Mouse (Mus musculus) heart, adult 2 months (tissue): ENCODE data around the gene Capn1. TPM values are rescaled to one million over a fixed set of nuclear protein-coding genes. Genes with fewer than 3 reads are reported as not detected.

Experiments
- DNase-seq, 2 experiments: peaks; one replicate each; pipeline ENCODE4 v3.0.0; 2021
- H3K27ac ChIP-seq: fragments of 200-600 bp; 2 replicates; pipeline ENCODE4 v1.8.1; 2022
- H3K27me3 ChIP-seq: fragments of 200-500 bp; 2 replicates; pipeline ENCODE4 v1.6.1; 2012; ENCODE audit warnings: mild to moderate bottlenecking, low read length, inconsistent platforms, mixed read lengths; ENCODE audit not compliant: control insufficient read depth, insufficient read depth
- H3K36me3 ChIP-seq: fragments of 200-500 bp; 2 replicates; pipeline ENCODE4 v1.6.1; 2012; ENCODE audit warnings: low read length, inconsistent platforms; ENCODE audit not compliant: control insufficient read depth, insufficient read depth
- H3K4me1 ChIP-seq: fragments of 200-500 bp; 2 replicates; pipeline ENCODE4 v1.6.1; 2011; ENCODE audit warnings: low read length; ENCODE audit not compliant: control insufficient read depth, insufficient read depth
- H3K4me3 ChIP-seq: fragments of 200-600 bp; 2 replicates; pipeline ENCODE4 v1.8.1; 2022
- H3K79me2 ChIP-seq: fragments of 200-500 bp; replicated peaks from 2 replicates; pipeline ENCODE4 v1.6.1; 2012; ENCODE audit warnings: mild to moderate bottlenecking, inconsistent platforms, low read length, moderate library complexity, mixed read lengths; ENCODE audit not compliant: control insufficient read depth, insufficient read depth
- H3K9ac ChIP-seq: fragments of 200-500 bp; 2 replicates; pipeline ENCODE4 v1.6.1; 2012; ENCODE audit warnings: low read depth, mild to moderate bottlenecking, control low read depth, inconsistent platforms, low read length, mixed read lengths
- CTCF ChIP-seq: fragments of 200-600 bp; IDR thresholded peaks from 2 replicates; pipeline ENCODE4 v1.8.1; 2022; ENCODE audit warnings: antibody characterized with exemption, mild to moderate bottlenecking, moderate library complexity
- EP300 ChIP-seq: fragments of 200-500 bp; IDR thresholded peaks from 2 replicates; pipeline ENCODE4 v1.6.1; 2011; ENCODE audit warnings: low read depth, low read length, control low read depth; ENCODE audit not compliant: insufficient read depth
- POLR2A ChIP-seq: fragments of 200-500 bp; IDR thresholded peaks from 2 replicates; pipeline ENCODE4 v1.6.1; 2011; ENCODE audit warnings: mild to moderate bottlenecking, low read depth, low read length, control low read depth; ENCODE audit not compliant: insufficient read depth
- WGBS: fragments of 180-500 bp; shearing (Covaris S2); methylation state at CpG from one replicate; pipeline ENCODE4 v1.1.7; 2018; 5-methylcytosine and 5-hydroxymethylcytosine counted together
- intact Hi-C: fragments of 180-260 bp; cut with DNase I; formaldehyde crosslinking; loops from one replicate; pipeline ENCODE4 v1.15.1; 2025
- polyA plus RNA-seq: library from polyadenylated mRNA; depleted of rRNA; stranded (reverse); fragments of >200 nt; gene quantifications from 2 replicates; pipeline ENCODE4 v1.2.3, GENCODE M21; 2012
- total RNA-seq, 2 experiments: library from RNA; stranded (reverse); gene quantifications; 2 replicates each; pipeline ENCODE4 v1.2.3; 2021

Capn1 gene
- total and polyA plus RNA-seq, 3 experiments: 21.5 to 26.8 (median 26.4) TPM

- H3K36me3 ChIP-seq: no peaks in the 10 kb centered on the region
- H3K4me3 ChIP-seq: no peak overlapping the region
- H3K27me3 ChIP-seq: no peaks in the 10 kb centered on the region
- 8% methylated on average over 3 of the region's 3 CpGs for WGBS
- H3K4me1 ChIP-seq: peaks cover 21% of the 10 kb centered on the region
- H3K27ac ChIP-seq: peak overlapping the region; percentile 77
- H3K9ac ChIP-seq: no peak overlapping the region
- H3K79me2 ChIP-seq: no peaks in the 10 kb centered on the region; the same call in 1 of the 2 replicates
- DNase-seq: peak; percentile 85 to 86
- intact Hi-C loops: loop anchor here (1.0 to 5.0 kb wide), 2 partner anchors 32 to 169 kb away; partner anchors contain the start of gene Cdc42ep2
- TF ChIP-seq EP300 (peak; percentile 87; the same call in 1 of the 2 replicates), CTCF (peak; percentile 93), POLR2A (no peak)
These were observed 59.0 kb downstream of the Capn1 start for GRCm38 (mm10) chr19:5956685-5957084.

- Histone ChIP-seq H3K36me3 (no peaks in the 10 kb centered on the region), H3K9ac (peak overlapping the region; percentile 3), H3K27me3 (no peaks in the 10 kb centered on the region), H3K27ac (peak overlapping the region; percentile 77), H3K4me3 (peak overlapping the region; percentile 42), H3K4me1 (peaks cover 21% of the 10 kb centered on the region), H3K79me2 (no peaks in the 10 kb centered on the region)
- TF ChIP-seq EP300 (peak; percentile 90), POLR2A (peak; percentile 38; the same call in 1 of the 2 replicates), CTCF (no peak)
- intact Hi-C loops: loop anchor here (1.0 to 5.0 kb wide), 2 partner anchors 32 to 169 kb away; partner anchors contain the start of gene Cdc42ep2
- peak; percentile 63 to 76 for DNase-seq
- 28% methylated on average over 28 of the region's 28 CpGs for WGBS
These were observed 59.7 kb downstream of the Capn1 start for GRCm38 (mm10) chr19:5955704-5956670.

DNA sequence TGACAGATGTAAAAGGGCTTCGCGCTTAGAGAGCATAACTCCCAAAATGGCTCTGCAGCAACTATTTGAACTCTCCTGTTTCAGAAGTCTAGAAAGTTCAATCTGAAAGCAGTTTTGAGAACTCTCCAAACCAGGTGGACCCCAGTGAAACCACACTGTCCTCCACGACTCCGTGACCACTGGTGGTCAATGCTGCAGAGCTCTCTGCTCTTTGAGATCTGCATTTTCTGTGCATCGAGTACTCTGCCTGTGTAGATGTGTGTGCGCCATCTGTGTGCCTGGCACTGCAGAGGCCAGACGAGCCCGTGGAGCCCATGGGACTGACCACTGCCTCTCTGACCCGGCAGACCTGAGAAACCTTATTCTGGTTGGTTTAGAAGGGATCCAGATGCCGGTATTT, 60.8 kb downstream of the Capn1 start:
- peak overlapping the region; percentile 77 for H3K27ac ChIP-seq
- H3K9ac ChIP-seq: no peak overlapping the region
- peaks cover 23% of the 10 kb centered on the region for H3K4me1 ChIP-seq
- TF ChIP-seq CTCF: no peak
- no peak for TF ChIP-seq EP300
- TF ChIP-seq POLR2A: no peak
- H3K4me3 ChIP-seq: no peak overlapping the region
- H3K79me2 ChIP-seq: no peaks in the 10 kb centered on the region
- H3K36me3 ChIP-seq: no peaks in the 10 kb centered on the region
- H3K27me3 ChIP-seq: no peaks in the 10 kb centered on the region
- intact Hi-C loops: loop anchor here (5.0 kb wide), 1 partner anchor 168 kb away; no protein-coding TSS in a partner anchor
- 80% methylated on average over 10 of the region's 10 CpGs for WGBS
- no peak for DNase-seq

DNA sequence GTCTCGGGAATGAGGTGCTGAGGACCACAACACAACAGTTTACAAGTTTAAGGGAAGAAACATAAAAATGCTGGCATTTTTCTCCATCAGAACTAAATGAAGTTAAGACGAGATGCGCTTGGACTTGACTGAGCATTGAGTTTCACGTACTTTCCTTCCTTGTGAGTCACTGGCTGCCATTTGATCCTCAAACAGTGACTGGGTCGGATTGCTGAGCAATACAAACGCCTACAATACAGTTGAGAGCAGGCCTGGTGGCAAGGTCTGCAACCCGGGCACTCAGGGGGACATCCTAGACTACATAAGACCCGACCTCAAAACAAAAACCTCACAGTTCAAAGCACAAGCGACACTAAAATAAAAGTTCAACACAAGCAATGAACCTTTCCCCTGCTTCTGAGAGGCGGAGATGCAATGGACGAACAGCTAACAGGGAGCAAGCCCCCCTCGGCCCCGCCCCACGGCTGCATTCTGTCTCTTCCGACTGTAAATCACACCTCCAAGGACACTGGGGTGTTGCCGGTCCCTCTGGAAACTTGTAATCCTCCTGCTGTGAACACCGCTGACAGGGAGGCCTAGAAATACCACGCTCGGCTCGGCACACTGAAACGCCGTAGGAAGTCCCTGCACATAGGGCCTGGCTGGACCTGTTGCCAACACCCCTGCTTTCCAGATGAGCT, 61.5 kb downstream of the Capn1 start:
- Histone ChIP-seq H3K79me2 (no peaks in the 10 kb centered on the region), H3K4me1 (peaks cover 23% of the 10 kb centered on the region), H3K9ac (no peak overlapping the region), H3K27me3 (no peaks in the 10 kb centered on the region), H3K27ac (no peak overlapping the region; the same call in 1 of the 2 replicates), H3K4me3 (no peak overlapping the region), H3K36me3 (no peaks in the 10 kb centered on the region)
- 89% methylated on average over 22 of the region's 22 CpGs for WGBS
- intact Hi-C loops: no loop called here
- DNase-seq: no peak
- no peak for TF ChIP-seq EP300
- TF ChIP-seq POLR2A: no peak
- TF ChIP-seq CTCF: no peak

DNA sequence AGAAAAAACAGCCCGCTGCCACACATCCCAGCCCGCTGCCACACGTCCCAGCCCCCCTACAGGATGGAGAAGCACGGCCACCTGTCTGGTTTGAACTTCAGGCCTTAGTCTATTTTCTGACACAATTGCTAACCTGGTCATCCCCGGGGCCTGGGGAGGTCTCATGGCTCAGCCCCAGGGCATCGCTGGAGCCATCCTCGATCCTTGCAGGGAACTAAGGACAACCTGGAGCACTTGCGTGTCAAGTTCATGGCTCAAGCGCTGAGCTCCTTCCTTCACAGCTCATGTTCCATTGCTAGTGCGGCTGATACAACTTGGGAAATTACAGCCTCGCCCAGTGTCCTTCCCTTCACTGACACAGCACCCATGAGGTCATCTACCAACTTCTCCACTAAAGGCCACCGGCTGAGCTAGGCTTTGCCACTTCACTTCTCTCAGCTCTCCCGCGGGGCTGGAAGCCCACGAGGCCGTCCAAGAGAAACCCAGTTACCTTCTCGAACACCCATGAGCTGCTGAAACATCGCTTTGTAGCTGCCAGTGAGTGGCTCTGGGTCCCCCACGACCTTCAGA, 62.4 kb downstream of the Capn1 start:
- peaks cover 23% of the 10 kb centered on the region for H3K4me1 ChIP-seq
- H3K27me3 ChIP-seq: no peaks in the 10 kb centered on the region
- intact Hi-C loops: no loop called here
- H3K36me3 ChIP-seq: no peaks in the 10 kb centered on the region
- H3K4me3 ChIP-seq: no peak overlapping the region
- no peaks in the 10 kb centered on the region for H3K79me2 ChIP-seq
- no peak overlapping the region for H3K9ac ChIP-seq
- 69% methylated on average over 19 of the region's 19 CpGs for WGBS
- TF ChIP-seq POLR2A: no peak
- TF ChIP-seq CTCF: no peak
- TF ChIP-seq EP300: no peak
- no peak for DNase-seq
- H3K27ac ChIP-seq: peak overlapping the region; percentile 83
